Mouse (Mus musculus) neural tube, embryonic 11.5 days (tissue): ENCODE results near the gene Dupd1. TPM values are rescaled to one million over a fixed set of nuclear protein-coding genes. Genes with fewer than 3 reads are reported as not detected.
"Not testable (repeated sequence)": the region's sequence is repeated elsewhere in the genome, so short reads cannot be mapped to it uniquely, and the experiment has no call there.

Experiments used
- ATAC-seq: fragments of 200-750 bp; cut with Nextera tagmentation; 2 replicates; pipeline ENCODE4 v1.8.0; 2017; ENCODE audit warnings: moderate number of reproducible peaks, mild to moderate bottlenecking, moderate TSS enrichment, moderate library complexity; ENCODE audit not compliant: insufficient read depth, low FRiP score, low TSS enrichment
- DNase-seq: peaks from one replicate; pipeline ENCODE4 v3.0.0-alpha.2; 2015; ENCODE audit warnings: low spot score
- H3K27ac ChIP-seq: fragments of 300-500 bp; sonication (generic); 2 replicates; pipeline ENCODE4 v1.5.1; 2014; ENCODE audit warnings: low read depth, mild to moderate bottlenecking, low read length
- H3K27me3 ChIP-seq: fragments of 300-500 bp; sonication (generic); 2 replicates; pipeline ENCODE4 v1.6.1; 2014; ENCODE audit warnings: mild to moderate bottlenecking, low read length, mixed read lengths; ENCODE audit not compliant: control insufficient read depth, insufficient read depth
- H3K36me3 ChIP-seq: fragments of 300-500 bp; sonication (generic); 2 replicates; pipeline ENCODE4 v1.6.1; 2014; ENCODE audit warnings: mild to moderate bottlenecking, low read length, moderate library complexity, mixed read lengths; ENCODE audit not compliant: control insufficient read depth, insufficient read depth
- H3K4me1 ChIP-seq: fragments of 300-500 bp; sonication (generic); 2 replicates; pipeline ENCODE4 v1.6.1; 2014; ENCODE audit warnings: low read length, mixed read lengths; ENCODE audit not compliant: control insufficient read depth, insufficient read depth
- H3K4me2 ChIP-seq: fragments of 300-500 bp; sonication (generic); 2 replicates; pipeline ENCODE4 v1.6.1; 2014; ENCODE audit warnings: low read depth, mild to moderate bottlenecking, moderate library complexity
- H3K4me3 ChIP-seq: fragments of 300-500 bp; sonication (generic); 2 replicates; pipeline ENCODE4 v1.5.1; 2014; ENCODE audit warnings: low read depth, low read length
- H3K9ac ChIP-seq: fragments of 300-500 bp; sonication (generic); 2 replicates; pipeline ENCODE4 v1.6.1; 2014; ENCODE audit warnings: mild to moderate bottlenecking, low read length
- H3K9me3 ChIP-seq: fragments of 300-500 bp; sonication (generic); 2 replicates; pipeline ENCODE4 v1.6.1; 2016; ENCODE audit warnings: low read length; ENCODE audit not compliant: control insufficient read depth
- WGBS: fragments of 180-500 bp; shearing (Covaris S2); extraction: QIAGEN DNeasy Blood & Tissue Kit; methylation state at CpG from one replicate; pipeline ENCODE4 v1.1.7; 2014; 5-methylcytosine and 5-hydroxymethylcytosine counted together
- polyA plus RNA-seq: library from polyadenylated mRNA; unstranded; fragments of >200 nt; fragmentation: Nextera tagmentation; extraction: Ambion mirVana; gene quantifications from 2 replicates; pipeline ENCODE4 v1.2.1, GENCODE M21; 2014

Dupd1 gene
- polyA plus RNA-seq, 1 experiment from 2014 or later, result 0.34 TPM

- DNase-seq, result not testable (repeated sequence)
- 94% methylated on average over 15 of the region's 15 CpGs for WGBS
Observed at GRCm38 (mm10) chr14:21670422-21671006, 43.9 kb downstream of the Dupd1 start.

GRCm38 (mm10) chr14:21669633-21670421 is 44.5 kb downstream of the Dupd1 start:
- Histone ChIP-seq H3K36me3 (peaks cover 9% of the 10 kb centered on the region), H3K27me3 (no peaks in the 10 kb centered on the region), H3K4me2 (no peak overlapping the region), H3K9me3 (no peaks in the 10 kb centered on the region), H3K27ac (no peak overlapping the region), H3K4me1 (no peaks in the 10 kb centered on the region; the same call in 1 of the 2 replicates), H3K4me3 (no peak overlapping the region), H3K9ac (no peak overlapping the region)
- ATAC-seq, result no peak
- WGBS, result 81% methylated on average over 11 of the region's 11 CpGs
- no peak for DNase-seq

More at GRCm38 (mm10) chr14:21670422-21671006, 43.9 kb downstream of the Dupd1 start:
- H3K27ac ChIP-seq, H3K9ac ChIP-seq, H3K4me1 ChIP-seq, H3K27me3 ChIP-seq, H3K4me3 ChIP-seq, H3K9me3 ChIP-seq, H3K36me3 ChIP-seq, H3K4me2 ChIP-seq, ATAC-seq: not testable (repeated sequence)

DNA sequence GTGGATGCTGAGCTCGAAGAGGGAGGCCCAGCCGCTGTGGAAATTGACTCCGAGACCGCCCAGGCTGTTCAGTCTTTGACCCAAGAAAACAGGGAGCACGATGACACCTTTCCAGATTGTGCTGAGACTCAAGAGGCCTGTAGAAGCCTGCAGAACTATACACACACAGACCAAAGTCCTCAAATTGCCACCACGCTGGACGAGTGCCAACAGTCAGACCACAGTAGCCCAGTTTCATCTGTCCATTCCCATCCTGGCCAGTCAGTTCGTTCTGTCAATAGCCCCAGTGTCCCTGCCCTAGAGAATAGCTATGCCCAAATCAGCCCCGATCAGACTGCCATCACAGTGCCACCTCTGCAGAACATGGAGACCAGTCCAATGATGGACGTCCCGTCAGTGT is 45.2 kb downstream of the Dupd1 start:
- ATAC-seq, result no peak
- peaks cover 9% of the 10 kb centered on the region for H3K36me3 ChIP-seq

DNA sequence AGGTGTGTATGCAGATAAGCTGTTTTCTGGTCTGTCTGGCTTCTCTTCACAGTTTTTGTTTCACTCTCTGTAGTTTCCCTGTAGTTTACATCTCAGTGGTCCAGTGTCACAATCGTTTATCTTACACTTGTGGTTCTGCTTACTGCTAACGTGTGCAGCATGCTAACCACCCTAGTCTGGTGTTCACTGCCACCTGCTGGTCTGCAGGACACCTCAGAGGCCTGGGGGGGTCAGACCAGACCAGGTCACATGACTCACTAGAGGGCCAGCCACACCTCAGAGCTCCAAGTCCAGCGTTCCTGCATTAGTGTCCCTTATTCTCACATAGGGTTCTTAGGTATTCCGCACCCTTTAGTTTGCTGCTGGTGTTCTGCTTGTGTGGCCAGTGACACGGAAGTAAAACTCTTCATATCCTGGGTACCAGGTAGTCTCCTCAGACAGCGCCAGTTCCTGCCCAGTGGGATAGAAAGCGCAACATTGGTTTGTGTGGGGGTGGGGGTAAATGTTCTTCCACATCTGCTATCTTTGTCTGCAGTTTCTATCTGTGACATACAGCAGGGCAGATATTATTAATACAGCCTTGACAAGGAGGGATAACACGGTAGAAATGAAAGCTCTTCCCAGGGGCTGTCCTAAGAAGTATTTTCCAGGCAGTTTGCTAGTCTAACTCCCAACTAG is 51.8 kb downstream of the Dupd1 start:
- no peak overlapping the region for H3K4me3 ChIP-seq
- H3K9me3 ChIP-seq, result no peaks in the 10 kb centered on the region
- no peaks in the 10 kb centered on the region for H3K27me3 ChIP-seq
- no peak overlapping the region for H3K4me2 ChIP-seq
- no peak overlapping the region for H3K9ac ChIP-seq
- ATAC-seq (no peak), DNase-seq (no peak)
- 0 out of 2 replicates have a peak, but pooled peaks cover 3% of the 10 kb centered on the region for H3K4me1 ChIP-seq
- H3K36me3 ChIP-seq, result no peaks in the 10 kb centered on the region; the same call in 1 of the 2 replicates
- H3K27ac ChIP-seq, result no peak overlapping the region
- 83% methylated on average over 8 of the region's 8 CpGs for WGBS

More for the DNA sequence above, 45.2 kb downstream of the Dupd1 start:
- no peak overlapping the region for H3K27ac ChIP-seq
- no peaks in the 10 kb centered on the region; the same call in 1 of the 2 replicates for H3K4me1 ChIP-seq
- no peak overlapping the region for H3K9ac ChIP-seq
- DNase-seq, result no peak
- no peak overlapping the region for H3K4me2 ChIP-seq
- WGBS, result 92% methylated on average over 11 of the region's 11 CpGs
- H3K9me3 ChIP-seq, result no peaks in the 10 kb centered on the region
- no peaks in the 10 kb centered on the region for H3K27me3 ChIP-seq
- no peak overlapping the region for H3K4me3 ChIP-seq

GRCm38 (mm10) chr14:21659652-21660051 is 54.7 kb downstream of the Dupd1 start:
- Histone ChIP-seq H3K9me3 (no peaks in the 10 kb centered on the region), H3K27me3 (no peaks in the 10 kb centered on the region), H3K4me1 (0 out of 2 replicates have a peak, but pooled peaks cover 3% of the 10 kb centered on the region), H3K4me2 (no peak overlapping the region), H3K36me3 (no peaks in the 10 kb centered on the region; the same call in 1 of the 2 replicates), H3K9ac (no peak overlapping the region), H3K27ac (no peak overlapping the region), H3K4me3 (no peak overlapping the region)
- WGBS, result 21% methylated on average over 5 of the region's 5 CpGs
- DNase-seq (peak; percentile 62), ATAC-seq (no peak; the same call in 1 of the 2 replicates)

DNA sequence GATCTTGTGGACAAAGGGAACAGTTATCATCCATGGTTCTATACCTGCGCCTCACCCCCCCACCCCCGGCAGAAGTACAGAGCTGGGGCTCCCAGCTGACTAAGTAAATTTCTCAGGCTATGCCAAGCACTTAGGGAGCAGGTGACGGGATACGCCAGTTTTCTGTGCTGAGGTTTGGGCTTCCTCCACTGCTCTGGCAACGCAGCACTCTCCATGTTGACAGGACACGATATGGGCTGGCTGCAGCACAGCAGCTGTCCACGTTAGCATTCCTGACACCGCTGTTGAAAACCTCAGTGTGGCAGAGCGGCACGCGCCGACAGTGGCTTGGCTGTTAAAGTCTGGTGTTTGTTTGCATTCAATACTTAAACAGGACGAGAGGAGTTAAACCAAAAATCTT is 55.2 kb downstream of the Dupd1 start:
- H3K27me3 ChIP-seq, result no peaks in the 10 kb centered on the region
- DNase-seq (no peak), ATAC-seq (no peak)
- no peak overlapping the region for H3K4me3 ChIP-seq
- no peaks in the 10 kb centered on the region for H3K9me3 ChIP-seq
- peak overlapping the region; percentile 17; the same call in 1 of the 2 replicates for H3K27ac ChIP-seq
- 0 out of 2 replicates have a peak, but pooled peaks cover 3% of the 10 kb centered on the region for H3K4me1 ChIP-seq
- no peak overlapping the region for H3K4me2 ChIP-seq
- no peak overlapping the region for H3K9ac ChIP-seq
- no peaks in the 10 kb centered on the region for H3K36me3 ChIP-seq
- 79% methylated on average over 13 of the region's 13 CpGs for WGBS

- DNase-seq (no peak), ATAC-seq (no peak)
- Histone ChIP-seq H3K4me3 (no peak overlapping the region), H3K36me3 (no peaks in the 10 kb centered on the region), H3K4me1 (0 out of 2 replicates have a peak, but pooled peaks cover 3% of the 10 kb centered on the region), H3K4me2 (no peak overlapping the region), H3K27ac (no peak overlapping the region), H3K27me3 (no peaks in the 10 kb centered on the region), H3K9me3 (no peaks in the 10 kb centered on the region), H3K9ac (no peak overlapping the region)
- WGBS, result 83% methylated on average over 2 of the region's 2 CpGs
Observed at GRCm38 (mm10) chr14:21653813-21654212, 60.6 kb downstream of the Dupd1 start.

DNA sequence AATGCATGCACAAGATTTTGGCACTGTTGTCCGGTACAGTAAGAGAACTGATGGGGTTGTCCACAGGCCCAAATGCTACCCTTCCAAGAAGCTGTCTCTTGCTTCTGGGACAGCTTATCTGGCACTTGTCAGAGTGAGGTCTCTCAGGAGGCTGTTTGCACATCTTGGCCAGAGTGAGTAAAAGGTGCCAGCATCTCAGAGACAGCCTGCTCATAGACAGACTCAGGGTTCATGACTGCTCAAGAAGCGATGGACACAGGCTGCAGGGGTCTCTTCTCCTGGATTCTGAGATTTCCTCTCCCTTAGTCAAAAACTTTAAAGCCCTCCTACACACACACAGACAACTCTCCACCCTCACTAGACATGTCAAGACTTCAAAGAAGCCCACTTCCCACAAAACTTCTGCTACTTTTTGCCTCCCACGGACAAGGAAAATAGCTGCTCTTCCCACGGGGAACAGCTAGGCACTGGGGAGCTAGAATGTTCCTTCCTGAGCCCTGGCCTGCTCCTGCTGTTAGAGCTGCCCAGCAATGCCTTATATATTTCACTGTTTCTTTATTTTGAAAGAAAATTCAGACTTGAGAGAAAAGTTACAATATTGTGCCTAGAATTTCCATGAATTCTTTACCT is 73.5 kb downstream of the Dupd1 start:
- no peak for ATAC-seq
- WGBS, result 81% methylated on average over 4 of the region's 4 CpGs
- H3K27me3 ChIP-seq, result no peaks in the 10 kb centered on the region
- H3K9me3 ChIP-seq, result no peaks in the 10 kb centered on the region
- H3K4me2 ChIP-seq, result no peak overlapping the region
- H3K9ac ChIP-seq, result no peak overlapping the region
- H3K4me3 ChIP-seq, result no peak overlapping the region
- H3K27ac ChIP-seq, result no peak overlapping the region
- H3K36me3 ChIP-seq, result no peaks in the 10 kb centered on the region; the same call in 1 of the 2 replicates
- DNase-seq, result no peak
- no peaks in the 10 kb centered on the region for H3K4me1 ChIP-seq
